Mouse (Mus musculus) heart, postnatal 0 days (tissue): ENCODE measurements at regions not wholly inside any gene's neighbourhood (a gene's known extent, or its start where the extent isn't known, plus 50 kb on each side); places are given as distances from the start of the nearest gene placed in this dataset.

Experiments used
- CTCF ChIP-seq: IDR thresholded peaks from 2 replicates; pipeline ENCODE4 v1.5.1; 2016; ENCODE audit warnings: antibody characterized with exemption, control low read depth, low read depth
- EP300 ChIP-seq: IDR thresholded peaks from 2 replicates; pipeline ENCODE4 v1.6.1; 2016; ENCODE audit warnings: antibody characterized with exemption, low read depth

DNA sequence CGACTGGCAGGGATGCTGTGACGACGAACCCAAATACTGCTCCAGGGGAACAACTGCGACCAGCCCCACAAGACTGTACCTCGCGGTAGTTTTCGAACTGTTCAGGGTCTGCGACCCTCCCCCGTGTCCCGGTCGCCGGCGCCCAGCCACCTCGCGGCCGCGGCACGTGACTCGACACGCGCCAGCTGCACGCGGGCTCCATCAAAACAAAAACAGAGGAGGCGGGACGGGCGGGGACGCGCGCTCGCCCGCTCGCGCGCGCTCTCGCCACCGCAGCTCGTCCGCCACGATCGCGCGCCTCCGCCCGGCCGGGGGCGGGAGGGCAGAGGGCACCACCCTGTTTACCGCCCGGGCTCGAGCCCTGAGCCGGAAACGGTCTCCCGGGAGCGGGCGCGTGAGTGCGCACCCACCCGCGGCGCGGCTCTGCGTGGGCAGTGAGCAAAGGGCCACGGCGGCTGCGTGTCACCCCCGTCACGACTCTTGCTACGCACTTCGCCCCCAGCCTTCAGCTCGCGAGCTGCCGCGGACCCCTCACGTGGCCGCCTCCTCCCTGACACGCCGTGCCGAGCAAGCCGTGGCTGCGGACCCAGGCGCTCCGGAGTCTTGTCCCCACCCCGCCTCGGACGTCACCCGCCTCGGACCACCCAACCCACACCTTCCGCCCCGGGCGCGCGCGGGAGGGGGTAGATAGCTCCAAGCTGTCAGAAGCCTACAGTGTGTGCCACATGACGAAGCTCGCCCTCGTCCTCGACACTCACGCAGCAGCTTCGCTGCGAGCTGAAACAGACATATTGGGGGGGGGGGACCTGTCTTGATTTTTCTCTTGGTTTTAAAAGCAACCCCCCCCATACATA, 182.1 kb upstream of the Mkln1 start:
- TF ChIP-seq CTCF, result no peak
- TF ChIP-seq EP300, result no peak
